Mouse (Mus musculus) granulocyte monocyte progenitor cell, adult 5-6 weeks (primary cell): Measurements from ENCODE around the gene Wwp2. TPM values are rescaled to one million over a fixed set of nuclear protein-coding genes. Genes with fewer than 3 reads are reported as not detected.
"Not testable (repeated sequence)": the region's sequence is repeated elsewhere in the genome, so short reads cannot be mapped to it uniquely, and the experiment has no call there.

Experiments used
- ATAC-seq: replicated peaks from 2 replicates; pipeline ENCODE4 v1.8.0; 2016; ENCODE audit warnings: mild to moderate bottlenecking, moderate TSS enrichment, inconsistent platforms; ENCODE audit not compliant: poor library complexity, severe bottlenecking
- total RNA-seq, 2 experiments: library from RNA; stranded (forward) in 1 of 2; stranded (reverse) in 1 of 2; fragments of 200-712, 200-1000 nt in 1 of 2; fragments of >200 nt in 1 of 2; fragmentation: Nextera tagmentation in 1 of 2; gene quantifications; 2 replicates each; pipeline ENCODE4 v1.2.3; 2014 to 2017

The Wwp2 gene
- total RNA-seq, 2 experiments from 2014 or later = 48.3 to 73.0 TPM

- no peak for ATAC-seq
Observed at GRCm38 (mm10) chr8:107470302-107470701, 34.1 kb downstream of the Wwp2 start.

GRCm38 (mm10) chr8:107472403-107473100 is 36.4 kb downstream of the Wwp2 start:
- ATAC-seq = peak; percentile 87

GRCm38 (mm10) chr8:107473369-107473768 is 37.2 kb downstream of the Wwp2 start:
- ATAC-seq = no peak

- no peak for ATAC-seq
Observed at GRCm38 (mm10) chr8:107475613-107476012, 39.4 kb downstream of the Wwp2 start.

GRCm38 (mm10) chr8:107476786-107477185 is 40.6 kb downstream of the Wwp2 start:
- ATAC-seq = not testable (repeated sequence)

- no peak for ATAC-seq
Observed at GRCm38 (mm10) chr8:107478728-107479127, 42.6 kb downstream of the Wwp2 start.

GRCm38 (mm10) chr8:107480436-107480835 is 44.3 kb downstream of the Wwp2 start:
- no peak for ATAC-seq

GRCm38 (mm10) chr8:107483250-107483649 is 47.1 kb downstream of the Wwp2 start:
- ATAC-seq = no peak

- ATAC-seq = no peak
Observed at GRCm38 (mm10) chr8:107484956-107485355, 48.8 kb downstream of the Wwp2 start.

- ATAC-seq = no peak
Observed at GRCm38 (mm10) chr8:107488551-107488950, 52.4 kb downstream of the Wwp2 start.

- ATAC-seq = no peak
Observed at GRCm38 (mm10) chr8:107489086-107489485, 52.9 kb downstream of the Wwp2 start.

GRCm38 (mm10) chr8:107489921-107490320 is 53.8 kb downstream of the Wwp2 start:
- ATAC-seq = no peak; the same call in 1 of the 2 replicates

- no peak for ATAC-seq
Observed at GRCm38 (mm10) chr8:107490649-107491048, 54.5 kb downstream of the Wwp2 start.

- ATAC-seq = no peak
Observed at GRCm38 (mm10) chr8:107491212-107491611, 55.0 kb downstream of the Wwp2 start.

- no peak for ATAC-seq
Observed at GRCm38 (mm10) chr8:107491831-107492230, 55.7 kb downstream of the Wwp2 start.

- ATAC-seq = no peak
Observed at GRCm38 (mm10) chr8:107492802-107493201, 56.6 kb downstream of the Wwp2 start.

- no peak for ATAC-seq
Observed at GRCm38 (mm10) chr8:107495425-107495824, 59.3 kb downstream of the Wwp2 start.

GRCm38 (mm10) chr8:107497708-107498107 is 61.5 kb downstream of the Wwp2 start:
- 0 out of 2 replicates have a peak, but pooled peaks have one; percentile 8 for ATAC-seq

GRCm38 (mm10) chr8:107498390-107498789 is 62.2 kb downstream of the Wwp2 start:
- ATAC-seq = no peak

- no peak for ATAC-seq
Observed at GRCm38 (mm10) chr8:107498806-107499205, 62.6 kb downstream of the Wwp2 start.

- no peak for ATAC-seq
Observed at GRCm38 (mm10) chr8:107499519-107499918, 63.4 kb downstream of the Wwp2 start.

- peak; percentile 73 for ATAC-seq
Observed at GRCm38 (mm10) chr8:107502407-107502806, 66.2 kb downstream of the Wwp2 start.
